Mouse (Mus musculus): Measurements from ENCODE around the gene Nop10. TPM values are rescaled to one million over a fixed set of nuclear protein-coding genes. Genes with fewer than 3 reads are reported as not detected.
A peak's percentile ranks its signal among the peaks of the same experiment; 100 is the strongest.
"Not testable (repeated sequence)": the region's sequence is repeated elsewhere in the genome, so short reads cannot be mapped to it uniquely, and the experiment has no call there.

The Nop10 gene
- total RNA-seq, 2 experiments from 2014 or later: 72.0 to 74.7 TPM

- intact Hi-C loops (cut with DNase I): no loop called here
These were observed 2.3 kb upstream of the Nop10 start, which contains the start of gene Nutm1 for GRCm38 (mm10) chr2:112259241-112259962. Gene Nutm1 (minus strand): TSS chr2:112259291.

DNA sequence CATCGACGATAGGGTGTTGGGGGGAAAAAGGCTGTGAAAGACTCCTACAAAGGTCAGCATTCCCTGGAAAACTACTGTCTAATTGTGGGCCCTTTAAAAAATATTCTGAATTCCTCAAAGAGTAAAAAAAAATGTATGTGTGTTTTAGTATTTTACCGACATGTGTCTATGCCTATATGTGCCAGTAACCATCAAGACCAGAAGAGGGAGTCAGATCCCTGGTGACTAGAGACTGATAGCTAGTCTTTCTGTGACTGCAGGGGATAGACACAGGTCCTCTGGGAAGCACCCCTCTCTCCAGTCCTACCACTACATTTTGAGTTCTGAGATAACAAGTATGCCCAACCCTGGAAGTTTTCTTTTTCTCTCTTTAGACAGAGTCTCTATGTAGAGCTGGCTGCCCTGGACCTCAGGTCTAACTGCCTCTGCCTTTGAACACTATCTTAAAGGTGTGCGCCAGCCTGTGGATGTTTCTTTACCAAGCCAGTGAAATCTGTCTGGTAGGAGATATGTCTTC is 1.1 kb downstream of the Nop10 start:
- no peak for DNase-seq (ENCODE audit: extremely low spot score in 1 of 2, low spot score in 2 of 2)
- intact Hi-C loops (cut with DNase I): loop anchor here (2.0 to 10.0 kb wide), 2 partner anchors 76 to 222 kb away; partner anchors contain the start of gene Chrm5

More at GRCm38 (mm10) chr2:112259241-112259962, 2.3 kb upstream of the Nop10 start, which contains the start of gene Nutm1:
- no peak for DNase-seq (ENCODE audit: extremely low spot score in 1 of 2, low spot score in 2 of 2)

GRCm38 (mm10) chr2:112264364-112264763 is 2.6 kb downstream of the Nop10 start:
- intact Hi-C loops (cut with DNase I): loop anchor here (10.0 kb wide), 1 partner anchor 220 kb away; the partner anchor contains the start of gene Chrm5
- no peak for DNase-seq (ENCODE audit: extremely low spot score in 1 of 2, low spot score in 2 of 2)

GRCm38 (mm10) chr2:112265448-112266241 is 3.9 kb downstream of the Nop10 start, which contains the start of gene Slc12a6:
Gene Slc12a6 (plus strand): TSS chr2:112265825.
- intact Hi-C loops (cut with DNase I): loop anchor here (5.0 to 10.0 kb wide), 2 partner anchors 102 to 219 kb away; partner anchors contain the start of genes Chrm5 and Emc4
- peak; percentile 87 to 96 for DNase-seq (ENCODE audit: extremely low spot score in 1 of 2, low spot score in 2 of 2)

GRCm38 (mm10) chr2:112266242-112266592 is 4.5 kb downstream of the Nop10 start, which contains the start of gene Gm21985:
Gene Gm21985 (plus strand): TSS chr2:112266314.
- intact Hi-C loops (cut with DNase I): loop anchor here (5.0 to 10.0 kb wide), 2 partner anchors 101 to 219 kb away; partner anchors contain the start of genes Chrm5 and Emc4
- DNase-seq (ENCODE audit: extremely low spot score in 1 of 2, low spot score in 2 of 2): peak; percentile 46 to 82

DNA sequence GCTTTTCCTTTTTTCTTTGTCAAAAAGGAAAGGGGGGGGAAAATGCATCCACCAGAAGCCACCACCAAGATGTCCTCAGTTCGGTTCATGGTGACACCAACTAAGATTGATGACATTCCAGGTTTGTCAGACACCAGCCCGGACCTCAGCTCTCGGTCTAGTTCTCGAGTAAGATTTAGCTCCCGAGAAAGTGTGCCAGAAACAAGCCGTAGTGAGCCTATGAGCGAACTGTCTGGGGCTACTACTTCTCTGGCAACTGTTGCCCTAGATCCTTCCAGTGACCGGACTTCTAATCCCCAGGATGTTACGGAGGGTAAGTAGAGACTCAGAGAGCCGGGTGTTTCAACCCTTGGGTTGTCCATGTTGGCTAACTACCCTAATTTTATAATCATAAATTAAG is 5.1 kb downstream of the Nop10 start:
- no peak for DNase-seq (ENCODE audit: extremely low spot score in 1 of 2, low spot score in 2 of 2)
- intact Hi-C loops (cut with DNase I): loop anchor here (5.0 to 10.0 kb wide), 2 partner anchors 101 to 218 kb away; partner anchors contain the start of genes Chrm5 and Emc4

GRCm38 (mm10) chr2:112267547-112268269 is 6.0 kb downstream of the Nop10 start:
- intact Hi-C loops (cut with DNase I): loop anchor here (5.0 to 10.0 kb wide), 2 partner anchors 100 to 217 kb away; partner anchors contain the start of genes Chrm5 and Emc4
- DNase-seq (ENCODE audit: extremely low spot score in 1 of 2, low spot score in 2 of 2): no peak

GRCm38 (mm10) chr2:112270011-112270410 is 8.3 kb downstream of the Nop10 start:
- DNase-seq (ENCODE audit: extremely low spot score in 1 of 2, low spot score in 2 of 2): no peak
- intact Hi-C loops (cut with DNase I): no loop called here

DNA sequence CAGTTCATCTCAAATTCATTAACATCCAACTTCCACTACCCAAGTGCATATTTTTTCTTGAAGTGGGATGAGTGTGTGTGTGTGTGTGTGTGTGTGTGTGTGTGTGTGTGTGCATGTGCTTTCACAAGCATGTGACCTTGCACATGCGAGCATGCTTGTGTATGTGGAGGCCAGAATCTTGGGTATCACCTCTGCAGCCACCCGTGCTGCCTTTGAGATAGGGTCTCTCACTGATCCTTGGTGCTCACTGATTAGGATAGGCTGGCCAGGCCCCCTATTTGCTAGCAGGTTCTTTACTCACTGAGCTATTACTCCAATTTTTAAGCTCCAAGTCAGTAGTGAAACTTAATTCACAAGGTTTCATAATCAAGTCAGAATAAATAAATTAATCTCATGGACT is 11.2 kb downstream of the Nop10 start:
- DNase-seq (ENCODE audit: extremely low spot score in 1 of 2, low spot score in 2 of 2): no peak
- intact Hi-C loops (cut with DNase I): no loop called here

- intact Hi-C loops (cut with DNase I): no loop called here
- DNase-seq (ENCODE audit: extremely low spot score in 1 of 2, low spot score in 2 of 2): no peak
These were observed 11.7 kb downstream of the Nop10 start for GRCm38 (mm10) chr2:112273474-112273873.

GRCm38 (mm10) chr2:112276870-112277269 is 15.1 kb downstream of the Nop10 start:
- intact Hi-C loops (cut with DNase I): no loop called here
- DNase-seq (ENCODE audit: extremely low spot score in 1 of 2, low spot score in 2 of 2): no peak

DNA sequence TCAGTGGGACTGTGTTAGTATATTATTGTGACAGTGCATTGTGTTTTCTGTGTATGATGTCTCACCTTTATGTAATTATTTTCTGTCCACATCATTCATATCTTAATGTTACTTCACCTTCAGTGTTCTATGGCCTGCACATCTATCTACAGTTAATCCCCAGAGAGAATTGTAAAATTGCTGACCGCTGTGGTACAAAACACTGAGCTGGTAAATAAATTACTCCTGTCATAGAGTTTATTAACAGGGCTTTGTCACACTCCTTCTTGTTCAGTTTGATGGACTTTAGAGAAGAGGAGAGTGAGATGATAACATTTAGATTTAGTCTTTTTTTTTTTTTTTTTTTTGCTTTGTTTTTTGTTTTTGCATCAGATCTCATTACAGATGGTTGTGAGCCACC is 21.1 kb downstream of the Nop10 start:
- intact Hi-C loops (cut with DNase I): no loop called here
- no peak for DNase-seq (ENCODE audit: extremely low spot score in 1 of 2, low spot score in 2 of 2)

- intact Hi-C loops (cut with DNase I): no loop called here
- peak in 1 of 2 experiments; percentile 64 for DNase-seq (ENCODE audit: extremely low spot score in 1 of 2, low spot score in 2 of 2)
These were observed 22.8 kb downstream of the Nop10 start for GRCm38 (mm10) chr2:112284363-112285030.

DNA sequence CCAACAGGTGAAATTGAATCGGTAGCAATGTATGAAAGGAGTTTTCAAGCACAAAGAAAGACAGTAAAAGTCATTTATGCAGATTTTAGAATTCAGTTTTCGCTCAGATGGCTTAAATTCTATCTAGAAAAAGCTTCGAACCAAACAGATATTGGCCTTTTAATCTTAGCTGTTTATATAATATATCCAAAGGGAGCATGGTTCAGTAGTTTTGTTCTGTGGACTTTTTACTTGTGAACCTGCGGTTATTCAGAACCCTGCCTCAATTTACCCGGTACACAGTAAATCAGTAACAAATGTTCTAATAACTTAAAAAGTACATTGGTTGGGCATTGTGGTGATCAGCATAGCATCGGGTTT is 23.3 kb downstream of the Nop10 start:
- no peak for DNase-seq (ENCODE audit: extremely low spot score in 1 of 2, low spot score in 2 of 2)
- intact Hi-C loops (cut with DNase I): no loop called here

- DNase-seq (ENCODE audit: extremely low spot score in 1 of 2, low spot score in 2 of 2); intact Hi-C loops (cut with DNase I): not testable (repeated sequence)
These were observed 24.3 kb downstream of the Nop10 start for GRCm38 (mm10) chr2:112286062-112286461.

GRCm38 (mm10) chr2:112287059-112287458 is 25.3 kb downstream of the Nop10 start:
- intact Hi-C loops (cut with DNase I): no loop called here
- no peak for DNase-seq (ENCODE audit: extremely low spot score in 1 of 2, low spot score in 2 of 2)

GRCm38 (mm10) chr2:112289507-112289906 is 27.8 kb downstream of the Nop10 start:
- no peak for DNase-seq (ENCODE audit: extremely low spot score in 1 of 2, low spot score in 2 of 2)
- intact Hi-C loops (cut with DNase I): no loop called here

- intact Hi-C loops (cut with DNase I): no loop called here
- no peak for DNase-seq (ENCODE audit: extremely low spot score in 1 of 2, low spot score in 2 of 2)
These were observed 31.1 kb downstream of the Nop10 start for GRCm38 (mm10) chr2:112292823-112293222.
